Mouse (Mus musculus): ENCODE data around the gene Zbtb48.
A peak's percentile ranks its signal among the peaks of the same experiment; 100 is the strongest.

GRCm38 (mm10) chr4:152072121-152072601 is 44.7 kb upstream of the Zbtb48 start, which contains the start of gene Plekhg5:
- no peak for TF ChIP-seq CTCF (IDR thresholded peaks at IDR 0.05; ENCODE audit: control insufficient read depth, insufficient read depth, insufficient read length)
- no peak for TF ChIP-seq MAX (IDR thresholded peaks at IDR 0.05)
- no peak for TF ChIP-seq USF1 (IDR thresholded peaks at IDR 0.05; ENCODE audit: low read depth)
- no peak for TF ChIP-seq MYOG (IDR thresholded peaks at IDR 0.05; ENCODE audit: control insufficient read depth, extremely low read depth, insufficient read length)
- TF ChIP-seq CEBPB (IDR thresholded peaks at IDR 0.05; ENCODE audit: low read depth): no peak
- peak; percentile 5 for TF ChIP-seq MYOD1 (IDR thresholded peaks at IDR 0.05; ENCODE audit: control insufficient read depth, insufficient read length, low read depth)
- no peak for TF ChIP-seq FOSL1 (IDR thresholded peaks at IDR 0.05; ENCODE audit: insufficient read depth, low read length, poor library complexity, severe bottlenecking)

Data from C2C12 (cell line).